Mouse (Mus musculus) ES-Bruce4 (cell line): ENCODE measurements at regions not wholly inside any gene's neighbourhood (a gene's known extent, or its start where the extent isn't known, plus 50 kb on each side); places are given as distances from the start of the nearest gene placed in this dataset.

Experiments used
- H3K27ac ChIP-seq: 2 replicates; pipeline ENCODE4 v1.5.1; 2012; ENCODE audit warnings: low read length, inconsistent platforms; ENCODE audit not compliant: insufficient read depth
- H3K27me3 ChIP-seq: 2 replicates; pipeline ENCODE4 v1.6.1; 2012; ENCODE audit warnings: mild to moderate bottlenecking, low read length, inconsistent platforms; ENCODE audit not compliant: control insufficient read depth, poor library complexity, insufficient read depth, severe bottlenecking
- H3K36me3 ChIP-seq: 2 replicates; pipeline ENCODE4 v1.6.1; 2012; ENCODE audit warnings: inconsistent platforms, mild to moderate bottlenecking, low read length, moderate library complexity; ENCODE audit not compliant: control insufficient read depth, poor library complexity, insufficient read depth, severe bottlenecking
- H3K4me1 ChIP-seq: one replicate; pipeline ENCODE4 v1.8.1; 2011; ENCODE audit warnings: low read length; ENCODE audit not compliant: control insufficient read depth, insufficient read depth
- H3K4me3 ChIP-seq: 2 replicates; pipeline ENCODE4 v1.5.1; 2011; ENCODE audit warnings: low read depth, mild to moderate bottlenecking, low read length
- H3K9ac ChIP-seq: 2 replicates; pipeline ENCODE4 v1.6.1; 2012; ENCODE audit warnings: low read depth, mild to moderate bottlenecking, inconsistent platforms; ENCODE audit not compliant: poor library complexity, severe bottlenecking
- H3K9me3 ChIP-seq: replicated peaks from 2 replicates; pipeline ENCODE4 v1.6.1; 2012; ENCODE audit warnings: mild to moderate bottlenecking, low read length, inconsistent platforms; ENCODE audit not compliant: control insufficient read depth, poor library complexity, insufficient read depth, severe bottlenecking
- CTCF ChIP-seq: IDR thresholded peaks from one replicate; pipeline ENCODE4 v1.8.1; 2011; ENCODE audit warnings: low read depth, low read length
- EP300 ChIP-seq: IDR thresholded peaks from 2 replicates; pipeline ENCODE4 v1.6.1; 2011; ENCODE audit warnings: low read depth, low read length; ENCODE audit not compliant: insufficient read depth
- POLR2A ChIP-seq: IDR thresholded peaks from one replicate; pipeline ENCODE4 v1.8.1; 2011; ENCODE audit warnings: low read length; ENCODE audit not compliant: insufficient read depth

- Histone ChIP-seq H3K27ac (no peak overlapping the region), H3K27me3 (no peaks in the 10 kb centered on the region), H3K9me3 (peaks cover 5% of the 10 kb centered on the region; the same call in 1 of the 2 replicates), H3K9ac (no peak overlapping the region), H3K4me3 (no peak overlapping the region), H3K36me3 (no peaks in the 10 kb centered on the region), H3K4me1 (peaks cover 1% of the 10 kb centered on the region)
- TF ChIP-seq POLR2A (no peak), CTCF (no peak), EP300 (no peak)
Observed at GRCm38 (mm10) chr6:93257130-93257841, 314.0 kb upstream of the Adamts9 start.

DNA sequence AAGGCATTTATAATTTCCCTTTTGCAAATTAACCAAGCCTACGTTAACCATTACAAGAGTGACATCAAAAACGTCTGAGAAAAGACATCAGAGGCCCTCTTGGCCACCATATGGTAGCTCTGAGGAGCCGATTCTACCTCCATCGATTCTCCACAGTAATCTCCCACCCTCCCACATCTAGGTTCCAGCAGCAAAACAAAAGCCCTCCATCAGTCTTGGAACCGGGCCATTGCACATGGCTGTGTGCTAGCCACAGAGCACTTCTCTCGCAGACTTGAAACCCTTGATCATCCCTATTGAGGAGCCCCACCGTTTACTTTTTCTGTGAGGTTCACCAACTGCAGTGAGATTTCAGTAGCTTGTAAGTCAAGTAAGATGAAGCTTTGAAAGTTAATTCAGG lies 310.5 kb upstream of the Adamts9 start:
- Histone ChIP-seq H3K9me3 (no peaks in the 10 kb centered on the region), H3K36me3 (no peaks in the 10 kb centered on the region), H3K27me3 (no peaks in the 10 kb centered on the region), H3K4me3 (no peak overlapping the region), H3K27ac (no peak overlapping the region), H3K9ac (no peak overlapping the region), H3K4me1 (no peaks in the 10 kb centered on the region)
- TF ChIP-seq EP300 (no peak), POLR2A (no peak)

GRCm38 (mm10) chr6:93248973-93249372 lies 305.7 kb upstream of the Adamts9 start:
- Histone ChIP-seq H3K9me3 (no peaks in the 10 kb centered on the region), H3K4me1 (no peaks in the 10 kb centered on the region), H3K27ac (no peak overlapping the region), H3K4me3 (no peak overlapping the region), H3K9ac (no peak overlapping the region), H3K36me3 (no peaks in the 10 kb centered on the region), H3K27me3 (no peaks in the 10 kb centered on the region)
- TF ChIP-seq EP300 (no peak), CTCF (no peak), POLR2A (no peak)

DNA sequence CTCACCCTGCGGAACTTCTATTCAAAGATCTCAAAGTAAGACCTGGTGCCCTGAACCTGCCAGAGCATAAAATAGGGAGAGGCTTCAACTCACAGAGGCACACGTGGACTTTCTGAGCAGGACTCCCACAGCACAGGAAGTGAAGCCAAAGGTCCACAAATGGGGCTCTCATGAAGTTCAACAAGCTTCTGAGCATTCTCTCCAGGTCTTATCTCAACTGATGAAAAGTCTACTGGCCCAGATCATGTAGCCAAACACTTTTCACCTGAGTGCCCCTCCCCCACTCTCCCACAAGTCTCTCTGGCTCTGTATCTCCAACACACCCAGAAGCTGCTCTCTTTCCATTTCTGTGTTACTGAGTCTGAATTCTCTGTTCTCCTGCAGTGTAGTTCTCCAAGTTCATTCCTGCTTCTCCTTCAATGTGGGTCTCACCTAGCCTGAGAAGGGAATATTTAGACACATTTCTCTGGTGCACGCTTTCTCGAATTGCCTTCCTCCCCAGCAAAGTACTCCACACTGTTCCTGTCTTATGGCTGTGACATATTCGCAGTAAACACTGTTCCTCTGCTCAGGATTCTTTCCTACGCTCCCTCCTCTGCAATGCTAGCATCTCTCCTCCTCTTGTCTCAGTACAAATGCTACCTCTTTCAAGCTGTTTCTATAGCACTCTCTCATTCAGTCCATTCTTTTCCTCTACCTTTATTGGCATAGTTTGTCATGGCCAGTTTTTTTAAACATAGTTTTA lies 303.4 kb upstream of the Adamts9 start:
- no peak for TF ChIP-seq EP300
- no peak for TF ChIP-seq POLR2A
- no peak for TF ChIP-seq CTCF
- no peaks in the 10 kb centered on the region for H3K36me3 ChIP-seq
- H3K27me3 ChIP-seq = no peaks in the 10 kb centered on the region
- no peaks in the 10 kb centered on the region for H3K9me3 ChIP-seq
- H3K4me1 ChIP-seq = no peaks in the 10 kb centered on the region
- no peak overlapping the region for H3K27ac ChIP-seq
- H3K9ac ChIP-seq = no peak overlapping the region
- H3K4me3 ChIP-seq = no peak overlapping the region

DNA sequence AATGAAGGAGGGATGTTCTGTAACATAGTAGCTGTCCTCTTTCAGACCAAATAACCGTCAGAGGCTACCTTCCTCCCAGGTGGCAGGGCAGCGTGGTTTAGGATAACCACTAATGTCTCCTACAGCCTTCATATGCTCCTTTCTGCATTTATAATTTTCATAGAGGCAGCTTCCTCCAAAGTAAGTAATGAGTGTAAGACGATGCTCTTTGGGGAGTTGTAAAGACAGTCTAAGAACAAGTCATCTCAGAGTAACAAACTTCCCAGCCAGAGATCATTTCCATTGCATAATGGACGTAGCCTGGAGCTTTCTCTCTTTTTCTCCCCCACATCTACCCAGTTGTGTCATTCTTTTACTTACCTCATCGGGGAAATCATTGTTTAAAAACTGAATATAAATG lies 292.3 kb upstream of the Adamts9 start:
- Histone ChIP-seq H3K9me3 (no peaks in the 10 kb centered on the region), H3K4me3 (no peak overlapping the region), H3K27me3 (no peaks in the 10 kb centered on the region; the same call in 1 of the 2 replicates), H3K36me3 (no peaks in the 10 kb centered on the region), H3K27ac (no peak overlapping the region), H3K4me1 (no peaks in the 10 kb centered on the region), H3K9ac (no peak overlapping the region)
- TF ChIP-seq POLR2A (no peak), CTCF (no peak), EP300 (no peak)

- Histone ChIP-seq H3K4me3 (no peak overlapping the region), H3K9me3 (no peaks in the 10 kb centered on the region), H3K9ac (no peak overlapping the region), H3K27me3 (no peaks in the 10 kb centered on the region; the same call in 1 of the 2 replicates), H3K4me1 (no peaks in the 10 kb centered on the region), H3K27ac (no peak overlapping the region), H3K36me3 (no peaks in the 10 kb centered on the region)
- TF ChIP-seq CTCF (no peak), EP300 (no peak), POLR2A (no peak)
Observed at GRCm38 (mm10) chr6:93232636-93233035, 289.3 kb upstream of the Adamts9 start.
